Mouse (Mus musculus): ENCODE results near the gene Syf2. TPM values are rescaled to one million over a fixed set of nuclear protein-coding genes. Genes with fewer than 3 reads are reported as not detected.

Gene Syf2
- polyA plus RNA-seq, 1 experiment from 2014 or later = 46.9 TPM

DNA sequence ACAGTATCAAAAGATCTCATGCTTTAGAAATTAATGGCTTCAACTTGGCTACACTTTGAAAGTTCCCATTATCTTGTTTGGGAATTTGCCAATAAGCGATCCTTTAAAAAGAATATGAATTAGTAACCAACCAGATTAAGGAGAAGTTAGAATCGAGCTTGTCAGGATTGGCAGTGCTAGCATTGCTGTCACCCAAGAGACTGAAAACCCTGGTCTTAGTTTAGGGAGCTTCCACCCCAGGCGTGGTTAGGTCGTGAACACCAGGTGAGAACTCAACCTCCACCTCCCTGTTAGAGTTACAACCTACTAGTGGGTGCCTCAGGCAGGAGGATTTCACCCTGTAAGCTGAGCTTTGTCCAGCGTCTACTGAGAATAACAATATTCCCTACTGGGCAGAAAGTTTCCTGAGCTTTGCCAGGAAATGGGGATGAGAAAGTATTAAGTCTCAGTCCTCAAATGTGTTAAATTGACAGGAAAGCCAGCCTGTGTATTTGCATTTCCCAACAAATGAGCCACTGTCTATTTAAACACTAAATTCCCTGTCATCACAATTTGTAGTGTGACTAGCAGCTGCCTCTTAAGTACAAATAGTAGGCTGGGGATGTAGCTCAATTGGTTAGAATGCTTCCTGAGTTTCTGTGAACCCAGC is 2.8 kb upstream of the Syf2 start:
- H3K36me3 ChIP-seq (replicated peaks; ENCODE audit: insufficient read depth, low read length) = peaks cover 55% of the 10 kb centered on the region
- no peak overlapping the region for H3K4me2 ChIP-seq (ENCODE audit: low read depth, low read length)
- H3K27ac ChIP-seq (ENCODE audit: low read depth) = peak overlapping the region; percentile 52; the same call in 1 of the 2 replicates
- 72% methylated on average over 5 of the region's 5 CpGs for WGBS (ENCODE audit: insufficient replicate concordance)
- no peak for DNase-seq
- H3K27me3 ChIP-seq (ENCODE audit: insufficient read depth, low read length) = no peaks in the 10 kb centered on the region
- no peaks in the 10 kb centered on the region for H3K9me3 ChIP-seq (ENCODE audit: low read length)
- TF ChIP-seq EP300 (IDR thresholded peaks at IDR 0.05; ENCODE audit: low read depth) (no peak), CTCF (IDR thresholded peaks at IDR 0.05; ENCODE audit: low read depth) (no peak)
- peak overlapping the region; percentile 5; the same call in 1 of the 2 replicates for H3K9ac ChIP-seq (replicated peaks)
- no peak overlapping the region for H3K4me3 ChIP-seq (ENCODE audit: low read depth, low read length)
- ATAC-seq = no peak
- peaks cover 33% of the 10 kb centered on the region for H3K4me1 ChIP-seq (ENCODE audit: insufficient read depth)

DNA sequence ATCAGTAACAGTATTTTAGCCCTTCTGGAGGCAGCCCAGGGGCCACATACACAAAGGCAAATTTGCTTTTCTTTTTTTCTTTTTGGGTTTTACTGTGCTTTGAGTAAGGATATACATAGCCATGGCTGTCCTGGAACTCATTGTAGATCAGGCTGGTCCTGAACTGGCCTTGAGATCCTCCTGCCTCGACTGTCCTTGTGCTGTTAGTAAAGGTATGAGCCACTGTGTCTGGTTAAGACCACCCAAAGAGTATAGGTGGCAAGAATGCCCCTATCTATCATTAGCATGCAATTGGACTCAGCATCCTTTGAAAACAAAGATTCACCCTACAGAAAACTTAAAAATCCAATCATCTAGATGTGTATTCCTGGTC is 2.2 kb upstream of the Syf2 start:
- Histone ChIP-seq H3K4me2 (ENCODE audit: low read depth, low read length) (no peak overlapping the region), H3K4me3 (ENCODE audit: low read depth, low read length) (no peak overlapping the region), H3K9me3 (ENCODE audit: low read length) (no peaks in the 10 kb centered on the region), H3K4me1 (ENCODE audit: insufficient read depth) (peaks cover 33% of the 10 kb centered on the region), H3K9ac (replicated peaks) (no peak overlapping the region), H3K36me3 (replicated peaks; ENCODE audit: insufficient read depth, low read length) (peaks cover 60% of the 10 kb centered on the region), H3K27me3 (ENCODE audit: insufficient read depth, low read length) (no peaks in the 10 kb centered on the region), H3K27ac (ENCODE audit: low read depth) (peak overlapping the region; percentile 52; the same call in 1 of the 2 replicates)
- TF ChIP-seq CTCF (IDR thresholded peaks at IDR 0.05; ENCODE audit: low read depth) (no peak), EP300 (IDR thresholded peaks at IDR 0.05; ENCODE audit: low read depth) (no peak)
- DNase-seq (no peak), ATAC-seq (no peak)
- WGBS (ENCODE audit: insufficient replicate concordance) = 80% methylated on average over 1 of the region's 1 CpGs

DNA sequence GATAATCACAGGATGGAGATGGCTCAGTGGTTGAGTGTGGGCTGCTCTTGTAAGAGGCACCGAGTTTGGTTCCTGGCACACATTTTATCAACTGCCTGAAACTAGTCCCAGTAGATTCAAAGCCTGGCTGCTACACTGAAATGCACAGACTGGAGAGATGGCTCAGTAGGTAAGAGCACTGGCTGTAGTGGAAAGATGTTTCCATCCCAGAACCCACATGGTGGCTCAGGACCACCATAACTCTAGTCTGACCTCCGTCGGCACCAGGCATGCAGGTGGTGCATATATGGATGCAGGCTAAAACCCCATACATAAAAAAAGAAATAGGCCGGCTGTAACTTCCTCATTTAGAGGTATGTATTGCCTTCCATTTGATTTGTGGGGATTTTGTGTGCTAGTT is 1.2 kb upstream of the Syf2 start:
- no peak for TF ChIP-seq EP300 (IDR thresholded peaks at IDR 0.05; ENCODE audit: low read depth)
- TF ChIP-seq CTCF (IDR thresholded peaks at IDR 0.05; ENCODE audit: low read depth) = no peak
- H3K4me1 ChIP-seq (ENCODE audit: insufficient read depth) = peaks cover 33% of the 10 kb centered on the region
- H3K4me3 ChIP-seq (ENCODE audit: low read depth, low read length) = no peak overlapping the region
- no peak for ATAC-seq
- no peak for DNase-seq
- H3K27me3 ChIP-seq (ENCODE audit: insufficient read depth, low read length) = no peaks in the 10 kb centered on the region
- H3K27ac ChIP-seq (ENCODE audit: low read depth) = peak overlapping the region; percentile 87
- H3K9me3 ChIP-seq (ENCODE audit: low read length) = no peaks in the 10 kb centered on the region
- H3K36me3 ChIP-seq (replicated peaks; ENCODE audit: insufficient read depth, low read length) = peaks cover 65% of the 10 kb centered on the region
- peak overlapping the region; percentile 69; the same call in 1 of the 2 replicates for H3K4me2 ChIP-seq (ENCODE audit: low read depth, low read length)
- H3K9ac ChIP-seq (replicated peaks) = 0 out of 2 replicates have a peak overlapping the region, but pooled peaks have one; percentile 46
- 37% methylated on average over 4 of the region's 4 CpGs for WGBS (ENCODE audit: insufficient replicate concordance)

DNA sequence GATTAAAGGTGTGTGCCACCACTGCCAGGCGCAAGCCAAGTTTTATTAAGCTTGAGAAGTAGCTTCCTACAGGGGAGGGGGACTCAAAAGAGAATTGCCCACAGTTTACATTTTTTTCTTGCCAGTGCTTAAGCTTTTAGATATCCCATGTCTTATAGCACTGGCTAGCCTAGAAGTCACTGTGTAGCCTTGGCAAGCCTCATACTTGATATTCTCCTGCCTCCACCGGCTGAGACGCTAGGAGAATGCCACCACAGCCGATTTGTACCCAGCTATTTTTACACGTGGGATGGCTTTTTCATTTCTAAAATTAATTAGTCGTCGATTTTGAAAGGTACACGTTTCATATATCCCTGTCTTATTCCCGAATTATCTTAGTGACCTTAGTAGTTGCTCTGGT is 508 bp upstream of the Syf2 start:
- DNase-seq = no peak
- H3K36me3 ChIP-seq (replicated peaks; ENCODE audit: insufficient read depth, low read length) = peaks cover 65% of the 10 kb centered on the region

DNA sequence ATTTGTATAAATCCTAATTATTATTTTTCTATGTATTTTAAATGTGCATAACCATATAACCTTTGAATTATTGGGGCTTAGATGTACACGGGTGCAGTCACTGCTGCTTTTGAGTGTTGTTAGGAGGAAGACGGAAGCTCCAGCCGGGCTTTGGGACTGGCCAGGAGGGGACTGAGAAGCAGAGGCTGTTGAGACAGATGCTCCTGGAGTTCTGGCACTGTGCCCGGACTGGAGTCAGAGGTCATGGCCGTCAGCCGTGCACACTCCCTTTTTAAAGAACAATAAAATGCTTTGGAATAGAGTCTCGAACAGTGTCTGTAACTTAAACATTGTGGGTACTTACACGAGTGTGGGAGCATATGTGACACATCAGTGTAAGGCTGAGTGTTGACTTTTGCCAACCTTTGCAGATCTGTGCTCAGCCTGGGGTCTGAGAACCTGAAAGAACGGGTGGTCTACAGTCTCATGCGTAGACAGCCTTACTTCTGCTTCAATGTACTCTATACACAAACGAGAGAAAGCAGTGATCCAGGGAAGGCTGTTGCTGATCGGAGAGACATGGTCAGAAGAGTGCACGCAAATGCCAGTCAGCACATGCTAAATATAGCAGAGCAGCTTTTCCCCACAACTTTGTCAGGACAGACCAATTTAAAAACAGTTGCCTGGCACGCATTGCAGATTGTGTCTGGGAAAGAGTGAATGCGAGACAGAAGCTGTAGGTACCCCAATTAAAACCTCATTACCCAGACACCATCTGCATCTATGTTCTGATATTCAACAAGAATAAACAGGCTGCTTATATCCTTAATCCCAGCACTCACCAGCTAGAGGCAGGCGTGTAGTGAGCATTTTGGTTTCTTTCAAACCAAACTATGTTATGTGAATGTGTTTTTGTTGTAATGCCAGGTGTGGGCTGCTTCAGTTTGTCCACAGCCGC is 6.8 kb downstream of the Syf2 start:
- Histone ChIP-seq H3K27me3 (ENCODE audit: insufficient read depth, low read length) (peaks cover 5% of the 10 kb centered on the region; the same call in 1 of the 2 replicates), H3K27ac (ENCODE audit: low read depth) (no peak overlapping the region), H3K4me3 (ENCODE audit: low read depth, low read length) (no peak overlapping the region), H3K4me2 (ENCODE audit: low read depth, low read length) (no peak overlapping the region), H3K9ac (replicated peaks) (no peak overlapping the region), H3K36me3 (replicated peaks; ENCODE audit: insufficient read depth, low read length) (peaks cover 51% of the 10 kb centered on the region), H3K9me3 (ENCODE audit: low read length) (no peaks in the 10 kb centered on the region), H3K4me1 (ENCODE audit: insufficient read depth) (no peaks in the 10 kb centered on the region)
- DNase-seq = peak; percentile 67
- 68% methylated on average over 17 of the region's 17 CpGs for WGBS (ENCODE audit: insufficient replicate concordance)
- TF ChIP-seq CTCF (IDR thresholded peaks at IDR 0.05; ENCODE audit: low read depth) (no peak), EP300 (IDR thresholded peaks at IDR 0.05; ENCODE audit: low read depth) (no peak)
- peak; percentile 38 for ATAC-seq

More for the DNA sequence above, 508 bp upstream of the Syf2 start:
- Histone ChIP-seq H3K27ac (ENCODE audit: low read depth) (peak overlapping the region; percentile 87), H3K9ac (replicated peaks) (peak overlapping the region; percentile 46), H3K4me2 (ENCODE audit: low read depth, low read length) (peak overlapping the region; percentile 69), H3K4me1 (ENCODE audit: insufficient read depth) (peaks cover 32% of the 10 kb centered on the region), H3K27me3 (ENCODE audit: insufficient read depth, low read length) (no peaks in the 10 kb centered on the region), H3K4me3 (ENCODE audit: low read depth, low read length) (peak overlapping the region; percentile 96), H3K9me3 (ENCODE audit: low read length) (no peaks in the 10 kb centered on the region)
- 23% methylated on average over 9 of the region's 9 CpGs for WGBS (ENCODE audit: insufficient replicate concordance)
- TF ChIP-seq EP300 (IDR thresholded peaks at IDR 0.05; ENCODE audit: low read depth) (no peak), CTCF (IDR thresholded peaks at IDR 0.05; ENCODE audit: low read depth) (no peak)
- no peak for ATAC-seq

DNA sequence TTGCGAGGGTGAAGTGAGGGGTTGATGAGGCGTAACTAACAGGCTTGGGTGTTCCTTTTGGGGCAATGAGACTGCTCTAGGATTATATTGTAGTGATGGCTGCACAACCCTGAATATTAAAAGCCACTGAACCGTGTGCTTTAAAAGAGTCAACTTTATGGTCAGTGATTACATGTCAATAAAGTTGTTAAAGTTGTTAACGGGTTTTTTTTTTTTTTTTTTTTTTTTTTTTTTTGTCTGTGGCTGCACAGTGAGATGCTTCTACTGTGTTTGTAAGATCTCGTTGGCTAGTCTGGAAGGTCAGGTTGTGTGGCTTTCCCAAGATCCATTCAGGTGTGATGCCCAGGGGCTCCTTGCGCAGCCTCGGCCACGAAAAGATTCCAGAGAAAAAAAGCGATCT is 9.2 kb downstream of the Syf2 start:
- peaks cover 28% of the 10 kb centered on the region for H3K36me3 ChIP-seq (replicated peaks; ENCODE audit: insufficient read depth, low read length)
- ATAC-seq (no peak), DNase-seq (no peak)
- H3K4me3 ChIP-seq (ENCODE audit: low read depth, low read length) = no peak overlapping the region
- peaks cover 6% of the 10 kb centered on the region; the same call in 1 of the 2 replicates for H3K27me3 ChIP-seq (ENCODE audit: insufficient read depth, low read length)
- H3K9ac ChIP-seq (replicated peaks) = no peak overlapping the region
- WGBS (ENCODE audit: insufficient replicate concordance) = 60% methylated on average over 9 of the region's 9 CpGs
- H3K4me2 ChIP-seq (ENCODE audit: low read depth, low read length) = no peak overlapping the region
- H3K4me1 ChIP-seq (ENCODE audit: insufficient read depth) = no peaks in the 10 kb centered on the region
- H3K9me3 ChIP-seq (ENCODE audit: low read length) = no peaks in the 10 kb centered on the region
- TF ChIP-seq EP300 (IDR thresholded peaks at IDR 0.05; ENCODE audit: low read depth) = no peak
- TF ChIP-seq CTCF (IDR thresholded peaks at IDR 0.05; ENCODE audit: low read depth) = no peak
- H3K27ac ChIP-seq (ENCODE audit: low read depth) = no peak overlapping the region

Data from liver, postnatal 0 days (tissue).